Mouse (Mus musculus) testis, adult 2 months (tissue): ENCODE measurements at regions not wholly inside any gene's neighbourhood (a gene's known extent, or its start where the extent isn't known, plus 50 kb on each side); places are given as distances from the start of the nearest gene placed in this dataset.

Experiments used
- CTCF ChIP-seq: fragments of 200-500 bp; IDR thresholded peaks from 2 replicates; pipeline ENCODE4 v1.5.1; 2012; ENCODE audit warnings: low read depth, mild to moderate bottlenecking, inconsistent platforms, low read length, moderate library complexity; ENCODE audit not compliant: control insufficient read depth, insufficient read depth, insufficient replicate concordance
- POLR2A ChIP-seq: fragments of 200-500 bp; IDR thresholded peaks from 2 replicates; pipeline ENCODE4 v1.6.1; 2012; ENCODE audit warnings: low read depth, mild to moderate bottlenecking, inconsistent platforms, low read length, moderate library complexity; ENCODE audit not compliant: control insufficient read depth

- TF ChIP-seq CTCF, result no peak
- no peak for TF ChIP-seq POLR2A
Observed at GRCm38 (mm10) chr12:26872466-26872865, 403.5 kb downstream of the Cmpk2 start.
